25 mouse cellular contexts compared by ENCODE assay signal in genomic region chr16:34792555-34792954, GRCm38 (mm10). TPM values are rescaled to one million over a fixed set of nuclear protein-coding genes. Genes with fewer than 3 reads are reported as not detected.
DNase-seq lines count a peak whose midpoint lies in the region; ATAC-seq and TF ChIP-seq lines count a peak whose summit lies in the region.
"Had no signal": no experiment of that assay in that cellular context is flagged by ENCODE, and none has a peak within 500 bp of the region (broad histone marks: within the 10 kb centered on the region; RNA-seq: fewer than 3 reads in every experiment).

No protein-coding gene starts in this region.

- CTCF ChIA-PET in Patski (lab: Charles Lee) = interaction anchor here (1.6 kb wide), 1 partner anchor 10 kb away, joined by 7 read pairs; no protein-coding TSS in a partner anchor

- 48% methylated on average over 1 of the region's 1 CpGs for WGBS in lung, embryonic 15.5 days
- WGBS in lung, adult 2 months = 70% methylated on average over 1 of the region's 1 CpGs
- 45% methylated on average over 1 of the region's 1 CpGs for WGBS in liver, postnatal 0 days (ENCODE audit: insufficient replicate concordance)

- in situ Hi-C loops in Patski (cut with MboI; ENCODE audit: low pct_unique_long_range_greater_than_20kb) = no loop called here

- H3K36me3 ChIP-seq in lung, embryonic 15.5 days = no peaks in the 10 kb centered on the region
- no peaks in the 10 kb centered on the region for H3K36me3 ChIP-seq in liver, postnatal 0 days (replicated peaks; ENCODE audit: insufficient read depth, low read length)
- H3K36me3 ChIP-seq: forebrain, embryonic 15.5 days; hindbrain, embryonic 12.5 days; midbrain, embryonic 10.5 days; midbrain, embryonic 15.5 days; stomach, embryonic 15.5 days had no signal

- H3K4me3 ChIP-seq in lung, embryonic 15.5 days = no peak overlapping the region
- H3K4me3 ChIP-seq in lung, adult 2 months (replicated peaks; ENCODE audit: extremely low read depth, low read depth, low read length) = no peak overlapping the region
- no peak overlapping the region for H3K4me3 ChIP-seq in liver, postnatal 0 days (ENCODE audit: low read depth, low read length)
- H3K4me3 ChIP-seq: forebrain, embryonic 15.5 days; hindbrain, embryonic 12.5 days; midbrain, embryonic 10.5 days; midbrain, embryonic 15.5 days; stomach, embryonic 15.5 days had no signal

- no peaks in the 10 kb centered on the region for H3K9me3 ChIP-seq in lung, embryonic 15.5 days
- no peaks in the 10 kb centered on the region for H3K9me3 ChIP-seq in liver, postnatal 0 days (ENCODE audit: low read length)
- H3K9me3 ChIP-seq: forebrain, embryonic 15.5 days; hindbrain, embryonic 12.5 days; midbrain, embryonic 10.5 days; midbrain, embryonic 15.5 days; stomach, embryonic 15.5 days had no signal

- H3K4me1 ChIP-seq in lung, embryonic 15.5 days = peaks cover 25% of the 10 kb centered on the region
- H3K4me1 ChIP-seq in lung, adult 2 months (ENCODE audit: control insufficient read depth, insufficient read depth, low read length) = peaks cover 14% of the 10 kb centered on the region
- H3K4me1 ChIP-seq in liver, postnatal 0 days (ENCODE audit: insufficient read depth) = no peaks in the 10 kb centered on the region
- H3K4me1 ChIP-seq: forebrain, embryonic 15.5 days; midbrain, embryonic 15.5 days; stomach, embryonic 15.5 days had no signal

- no peak for ATAC-seq in lung, embryonic 15.5 days (ENCODE audit: borderline replicate concordance, extremely low read depth, low FRiP score, low TSS enrichment)
- ATAC-seq in Patski = peak; percentile 44
- no peak for ATAC-seq in liver, postnatal 0 days
- ATAC-seq: activated CD4-positive, CD25-positive, alpha-beta regulatory T cell, adult 4 months; CD4-positive, CD25-positive, alpha-beta regulatory T cell, adult 4 months; forebrain, embryonic 15.5 days; midbrain, embryonic 15.5 days had no signal

- TF ChIP-seq EP300 in liver, postnatal 0 days (IDR thresholded peaks at IDR 0.05; ENCODE audit: low read depth) = no peak

- H3K27ac ChIP-seq in lung, embryonic 15.5 days = peak overlapping the region; percentile 81
- no peak overlapping the region for H3K27ac ChIP-seq in liver, postnatal 0 days (ENCODE audit: low read depth)
- H3K27ac ChIP-seq: forebrain, embryonic 15.5 days; hindbrain, embryonic 12.5 days; liver, embryonic 14.5 days; midbrain, embryonic 10.5 days; midbrain, embryonic 15.5 days; stomach, embryonic 15.5 days had no signal

- DNase-seq in heart, adult 11 months = peak; percentile 54
- no peak for DNase-seq in heart, adult 8-10 months (ENCODE audit: low spot score)
- DNase-seq in lung, adult 2 months = no peak
- no peak for DNase-seq in Patski (ENCODE audit: low read depth, low spot score)
- no peak for DNase-seq in gastrocnemius, adult 8-10 months (ENCODE audit: low spot score in 2 of 2)
- no peak for DNase-seq in liver, postnatal 0 days
- DNase-seq: adrenal gland, adult 2 months; adrenal gland, postnatal 36 days; cerebellum, adult 2 months; cerebellum, postnatal 14 days; gastrocnemius, postnatal 36 days; kidney, adult 11 months; kidney, postnatal 14 days; layer of hippocampus, adult 9-11 months; liver; right cerebral cortex, postnatal 25 days had no signal

- no peak overlapping the region for H3K4me2 ChIP-seq in lung, embryonic 15.5 days
- no peak overlapping the region for H3K4me2 ChIP-seq in liver, postnatal 0 days (ENCODE audit: low read depth, low read length)
- H3K4me2 ChIP-seq: forebrain, embryonic 15.5 days; hindbrain, embryonic 12.5 days; midbrain, embryonic 15.5 days; stomach, embryonic 15.5 days had no signal

- H3K27me3 ChIP-seq in lung, embryonic 15.5 days = no peaks in the 10 kb centered on the region
- no peaks in the 10 kb centered on the region for H3K27me3 ChIP-seq in Patski
- H3K27me3 ChIP-seq in liver, postnatal 0 days (ENCODE audit: insufficient read depth, low read length) = no peaks in the 10 kb centered on the region
- H3K27me3 ChIP-seq: forebrain, embryonic 15.5 days; hindbrain, embryonic 12.5 days; midbrain, embryonic 15.5 days; stomach, embryonic 15.5 days had no signal

- no peak overlapping the region for H3K9ac ChIP-seq in lung, embryonic 15.5 days
- no peak overlapping the region for H3K9ac ChIP-seq in liver, postnatal 0 days (replicated peaks)
- H3K9ac ChIP-seq: forebrain, embryonic 15.5 days; hindbrain, embryonic 12.5 days; liver, embryonic 14.5 days; midbrain, embryonic 15.5 days; stomach, embryonic 15.5 days had no signal

- TF ChIP-seq CTCF in lung, adult 2 months (IDR thresholded peaks at IDR 0.05; ENCODE audit: insufficient read depth, low read length) = no peak
- TF ChIP-seq CTCF in Patski (IDR thresholded peaks at IDR 0.05) = no peak
- TF ChIP-seq CTCF in liver, postnatal 0 days (IDR thresholded peaks at IDR 0.05; ENCODE audit: low read depth) = no peak

- POLR2A ChIA-PET in Patski (lab: Charles Lee) = interaction anchor here (0.6 to 1.0 kb wide), 2 partner anchors 13 to 48 kb away, joined by 3 read pairs; partner anchors contain the start of gene Mylk

- TF ChIP-seq POLR2A in lung, adult 2 months (IDR thresholded peaks at IDR 0.05; ENCODE audit: borderline replicate concordance, extremely low read depth, low read depth, low read length) = no peak

RNA-seq across cellular contexts. Expression of gene Mylk, which starts 47.5 kb away (rescaled TPM):
- total RNA-seq in heart, adult 8-10 months (2022) = 10 to 100 TPM; 25.5 to 32.9 (median 31.7) TPM
- polyA plus RNA-seq in lung, embryonic 15.5 days (2015; fragmentation: Nextera tagmentation; extraction: Ambion mirVana) = 147 and 158 TPM in 2 replicates
- 208 and 233 TPM in 2 replicates for polyA plus RNA-seq in lung, adult 2 months (2012; rRNA removed)
- 98.0 TPM for polyA plus RNA-seq in Patski (2021)
- total RNA-seq in gastrocnemius, adult 8-10 months (2022) = 10 to 100 TPM; 13.7 to 24.6 (median 18.8) TPM
- polyA plus RNA-seq in liver, postnatal 0 days (2015; fragmentation: Nextera tagmentation; extraction: Ambion mirVana) = 4.9 and 5.6 TPM in 2 replicates
- polyA plus RNA-seq: CD4-positive, CD25-positive, alpha-beta regulatory T cell, adult 4 months had no signal

Comparison
In these comparisons a context has a peak if more than half of its experiments do, and no peak if none do; other contexts are left out.
1. RNA of gene Mylk, which starts 47.5 kb away (polyA plus RNA-seq): 208 to 233 TPM in lung, adult 2 months, 147 to 158 TPM in lung, embryonic 15.5 days and 98.0 TPM in Patski (single experiment); 4.9 to 5.6 TPM in liver, postnatal 0 days; every median in the first group is over 10 times any median in the second.